Mouse (Mus musculus): ENCODE results near the gene Gm21663. TPM values are rescaled to one million over a fixed set of nuclear protein-coding genes. Genes with fewer than 3 reads are reported as not detected.
A peak's percentile ranks its signal among the peaks of the same experiment; 100 is the strongest.
"Not testable (repeated sequence)": the region's sequence is repeated elsewhere in the genome, so short reads cannot be mapped to it uniquely, and the experiment has no call there.

Gene Gm21663
- not detected for total RNA-seq (2021)

DNA sequence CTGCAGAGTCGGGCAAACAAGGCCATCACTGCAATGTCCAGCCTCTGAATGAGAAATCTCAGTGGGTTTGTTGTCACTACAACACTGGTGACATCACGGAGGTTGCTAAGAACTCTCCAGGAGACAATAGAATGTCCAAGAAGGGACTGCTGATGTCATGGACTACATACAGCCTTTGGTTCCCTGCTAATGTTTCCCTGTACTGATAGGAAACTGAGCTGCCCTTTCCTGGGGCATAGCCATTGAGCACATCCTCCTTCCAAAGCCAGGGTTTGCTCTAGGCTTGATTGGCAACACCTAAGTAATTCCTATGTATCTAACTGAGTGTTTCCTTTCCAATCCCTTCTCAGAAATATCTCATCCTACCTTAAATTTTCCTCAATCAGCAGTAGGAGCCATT, at the start of gene Gm21663:
Gene Gm21663, minus strand, starts transcription at position 101 of the 400 bp plus-strand sequence.
- DNase-seq: not testable (repeated sequence)

- not testable (repeated sequence) for DNase-seq
Observed at GRCm38 (mm10) chr5:25988550-25988949, 46.4 kb upstream of the Gm21663 start, which contains the start of gene Gm21698. Gm21698 (minus strand) TSS chr5:25988650.

- not testable (repeated sequence) for DNase-seq
Observed at GRCm38 (mm10) chr5:25972563-25972962, 30.4 kb upstream of the Gm21663 start, which contains the start of gene Gm21680. Gm21680 (minus strand) TSS chr5:25972663.

GRCm38 (mm10) chr5:25957050-25957449, 14.9 kb upstream of the Gm21663 start:
- not testable (repeated sequence) for DNase-seq

DNA sequence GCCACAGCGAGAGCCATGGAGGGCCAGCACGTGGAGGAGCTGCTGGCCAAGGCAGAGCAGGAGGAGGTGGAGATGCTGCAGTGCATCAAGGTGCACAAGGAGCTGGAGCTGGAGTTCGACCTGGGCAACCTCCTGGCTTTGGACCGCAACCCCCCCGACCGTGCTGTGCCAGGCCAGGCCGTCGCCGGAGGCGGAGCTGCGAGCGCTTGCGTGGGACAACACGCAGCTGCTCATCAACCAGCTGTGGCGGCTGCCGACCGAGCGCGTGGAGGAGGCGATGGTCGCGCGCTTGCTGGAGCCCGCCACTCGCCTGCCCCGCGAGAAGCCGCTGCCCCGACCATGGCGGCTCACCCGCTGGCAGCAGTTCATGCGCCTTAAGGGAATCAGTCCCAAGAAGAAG, 14.4 kb upstream of the Gm21663 start:
- not testable (repeated sequence) for DNase-seq

GRCm38 (mm10) chr5:25954317-25954716, 12.1 kb upstream of the Gm21663 start, which contains the start of gene Gm21671:
Gm21671 (minus strand) TSS chr5:25954417.
- DNase-seq: not testable (repeated sequence)

DNA sequence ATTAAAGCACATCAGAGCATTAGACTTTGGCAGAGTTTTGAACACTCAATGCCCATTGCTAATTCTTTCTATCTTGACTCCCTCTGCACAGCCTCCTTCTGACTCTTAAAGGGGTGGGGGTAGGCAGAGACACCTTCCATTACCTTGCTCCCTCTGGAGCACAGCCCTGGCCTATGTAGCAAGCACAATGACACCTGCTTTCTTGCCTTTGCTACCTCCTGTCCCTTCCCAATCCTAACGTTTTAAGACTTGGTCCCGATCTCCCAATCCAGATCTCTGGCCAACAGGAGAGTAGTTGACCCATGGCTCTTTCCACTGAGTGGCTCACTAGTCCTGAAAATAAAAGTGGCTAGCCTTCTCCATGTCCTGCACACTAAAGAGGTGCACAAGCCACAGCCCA, 3.2 kb upstream of the Gm21663 start:
- DNase-seq: not testable (repeated sequence)

DNA sequence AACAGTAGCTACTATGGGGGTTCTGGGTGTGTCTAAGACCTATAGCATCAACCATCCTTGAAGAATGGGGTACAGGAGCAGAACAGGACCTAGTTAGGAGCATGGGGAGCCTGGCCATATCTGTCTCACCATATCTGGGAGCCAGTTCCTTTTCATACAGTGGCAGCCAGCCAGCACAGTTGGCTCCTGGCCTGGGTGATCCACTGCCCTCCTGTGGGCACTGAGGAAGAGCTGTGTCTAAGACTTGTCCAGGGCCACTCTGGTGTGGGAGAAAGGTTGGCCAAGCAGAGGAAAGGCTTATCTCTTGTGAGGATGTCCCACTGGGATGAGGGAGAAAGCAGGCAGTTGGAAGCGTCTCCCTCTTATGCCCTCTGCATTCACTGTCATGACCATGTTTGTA, 50.9 kb downstream of the Gm21663 start:
- DNase-seq: peak; percentile 82

DNA sequence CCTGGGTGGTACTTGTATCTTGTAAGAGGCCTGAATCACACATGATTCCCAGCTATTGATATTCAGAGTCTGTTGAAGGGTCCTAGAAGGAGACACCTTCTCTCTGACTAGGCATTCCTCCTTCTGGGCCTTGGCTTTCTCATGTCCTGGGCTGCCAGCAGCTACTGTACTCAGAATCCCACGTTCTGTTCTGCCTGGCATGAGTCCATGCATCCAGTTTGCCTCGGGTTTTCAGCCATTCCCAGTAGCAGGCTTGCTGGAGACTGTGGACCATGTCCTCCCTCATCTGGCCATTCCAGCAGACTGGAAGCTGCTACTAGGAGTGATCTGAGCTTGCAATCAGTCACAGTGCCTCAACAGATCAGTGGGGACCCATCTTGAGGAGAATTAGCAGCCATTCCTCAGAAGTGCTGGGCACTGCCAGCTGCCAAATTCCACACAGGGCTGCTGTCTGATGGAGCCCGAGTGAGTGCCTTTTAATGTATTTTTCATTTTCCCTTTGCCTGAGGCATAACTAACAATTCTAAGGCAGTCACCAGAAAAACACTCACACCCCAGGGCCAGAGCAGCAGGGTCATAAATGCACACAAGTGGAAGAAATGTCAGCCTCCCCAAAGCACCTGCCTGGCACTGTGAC, 52.3 kb downstream of the Gm21663 start:
- DNase-seq: no peak

DNA sequence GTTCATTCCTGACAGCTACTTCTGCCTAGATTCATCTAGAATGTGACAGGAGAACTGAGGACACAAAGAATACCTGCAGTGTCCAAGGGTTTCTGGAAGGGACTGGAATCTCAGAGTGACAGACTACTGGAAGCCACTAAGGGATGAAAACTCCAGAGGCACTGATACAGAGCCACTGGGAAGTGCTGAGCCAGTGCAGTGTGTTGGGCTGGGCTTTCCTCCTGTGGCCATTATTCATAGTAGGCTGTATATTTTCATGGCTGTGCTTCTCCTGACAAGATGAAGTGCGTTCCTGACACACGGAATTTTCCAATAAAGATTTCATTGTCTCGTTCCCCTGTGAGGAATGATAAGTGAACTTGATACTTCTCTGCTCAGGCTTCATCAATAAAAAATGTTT, 55.5 kb downstream of the Gm21663 start:
- DNase-seq: no peak

Other genes with a start within 250 kb of the Gm21663 start
- gene Xrcc2, start 236.6 kb downstream of the Gm21663 start, total RNA-seq (2021): 10 to 100 TPM in 1 of 2 experiments, 1 to 10 TPM in 1; 9.5 to 10.2 TPM
- gene Actr3b, start 182.4 kb downstream of the Gm21663 start, total RNA-seq (2021): 10 to 100 TPM; 18.2 to 20.3 TPM
- gene Gm21671, start 12.0 kb upstream of the Gm21663 start, total RNA-seq (2021): not detected
- not detected for gene Gm21680, start 30.3 kb upstream of the Gm21663 start, total RNA-seq (2021)
- gene Gm21698, start 46.3 kb upstream of the Gm21663 start, total RNA-seq (2021): not detected
- gene Gm1979, start 62.4 kb upstream of the Gm21663 start, total RNA-seq (2021): not detected
- not detected for gene Gm5862, start 80.5 kb upstream of the Gm21663 start, total RNA-seq (2021)
- not detected for gene Speer4a, start 97.2 kb upstream of the Gm21663 start, total RNA-seq (2021)
- gene Gm7347, start 116.2 kb upstream of the Gm21663 start, total RNA-seq (2021): not detected
- not detected for gene Gm10471, start 146.9 kb upstream of the Gm21663 start, total RNA-seq (2021)
- not detected for gene 5031410I06Rik, start 163.0 kb upstream of the Gm21663 start, total RNA-seq (2021)
- gene Gm10220, start 179.0 kb upstream of the Gm21663 start, total RNA-seq (2021): not detected

Data from heart, postnatal 4 days (tissue).